Mouse (Mus musculus) liver, postnatal 0 days (tissue): Measurements from ENCODE around the gene Gzmb. TPM values are rescaled to one million over a fixed set of nuclear protein-coding genes. Genes with fewer than 3 reads are reported as not detected.
"Not testable (repeated sequence)": the region's sequence is repeated elsewhere in the genome, so short reads cannot be mapped to it uniquely, and the experiment has no call there.

ENCODE experiments used
- ATAC-seq: fragments of 200-750 bp; cut with Nextera tagmentation; 2 replicates; pipeline ENCODE4 v1.8.0; 2017; ENCODE audit warnings: mild to moderate bottlenecking, moderate library complexity
- DNase-seq: peaks from one replicate; pipeline ENCODE4 v3.0.0-alpha.2; 2016
- H3K27ac ChIP-seq: fragments of 300-500 bp; sonication (generic); 2 replicates; pipeline ENCODE4 v1.5.1; 2014; ENCODE audit warnings: antibody characterized with exemption, moderate library complexity, mild to moderate bottlenecking, low read depth
- H3K27me3 ChIP-seq: fragments of 300-500 bp; sonication (generic); 2 replicates; pipeline ENCODE4 v1.6.1; 2014; ENCODE audit warnings: low read length, control low read depth, mixed read lengths; ENCODE audit not compliant: insufficient read depth
- H3K36me3 ChIP-seq: fragments of 300-500 bp; sonication (generic); replicated peaks from 2 replicates; pipeline ENCODE4 v1.6.1; 2014; ENCODE audit warnings: mild to moderate bottlenecking, control low read depth, low read length, moderate library complexity, mixed read lengths; ENCODE audit not compliant: insufficient read depth
- H3K4me1 ChIP-seq: fragments of 300-500 bp; sonication (generic); 2 replicates; pipeline ENCODE4 v1.6.1; 2014; ENCODE audit warnings: antibody characterized with exemption, mild to moderate bottlenecking, control low read depth; ENCODE audit not compliant: insufficient read depth
- H3K4me2 ChIP-seq: fragments of 300-500 bp; sonication (generic); 2 replicates; pipeline ENCODE4 v1.6.1; 2014; ENCODE audit warnings: low read depth, mild to moderate bottlenecking, low read length, moderate library complexity, mixed read lengths
- H3K4me3 ChIP-seq: fragments of 300-500 bp; sonication (generic); 2 replicates; pipeline ENCODE4 v1.5.1; 2014; ENCODE audit warnings: low read depth, low read length
- H3K9ac ChIP-seq: fragments of 300-500 bp; sonication (generic); replicated peaks from 2 replicates; pipeline ENCODE4 v1.6.1; 2014; ENCODE audit warnings: mild to moderate bottlenecking, moderate library complexity
- H3K9me3 ChIP-seq: fragments of 300-500 bp; sonication (generic); 2 replicates; pipeline ENCODE4 v1.6.1; 2016; ENCODE audit warnings: mild to moderate bottlenecking, control low read depth, low read length, mixed read lengths
- CTCF ChIP-seq: sonication (generic); IDR thresholded peaks from 2 replicates; pipeline ENCODE4 v1.5.1; 2016; ENCODE audit warnings: antibody characterized with exemption, low read depth
- EP300 ChIP-seq: IDR thresholded peaks from 2 replicates; pipeline ENCODE4 v1.6.1; 2016; ENCODE audit warnings: antibody characterized with exemption, low read depth, mild to moderate bottlenecking
- WGBS: fragments of 180-500 bp; shearing (Covaris S2); extraction: QIAGEN DNeasy Blood & Tissue Kit; methylation state at CpG from one replicate; pipeline ENCODE4 v1.1.7; 2014; ENCODE audit not compliant: insufficient replicate concordance; 5-methylcytosine and 5-hydroxymethylcytosine counted together
- polyA plus RNA-seq: library from polyadenylated mRNA; unstranded; fragments of >200 nt; fragmentation: Nextera tagmentation; extraction: Ambion mirVana; gene quantifications from 2 replicates; pipeline ENCODE4 v1.2.1, GENCODE M21; 2015

Gzmb gene
- polyA plus RNA-seq, 1 experiment from 2014 or later = 7.2 TPM

GRCm38 (mm10) chr14:56281090-56281489, 19.0 kb upstream of the Gzmb start:
- DNase-seq (no peak), ATAC-seq (no peak)
- TF ChIP-seq CTCF (no peak), EP300 (no peak)
- no peak overlapping the region for H3K27ac ChIP-seq
- H3K9ac ChIP-seq = no peak overlapping the region
- H3K27me3 ChIP-seq = no peaks in the 10 kb centered on the region
- no peaks in the 10 kb centered on the region for H3K36me3 ChIP-seq
- H3K4me1 ChIP-seq = no peaks in the 10 kb centered on the region
- no peaks in the 10 kb centered on the region for H3K9me3 ChIP-seq
- WGBS = 56% methylated on average over 5 of the region's 5 CpGs
- H3K4me3 ChIP-seq = no peak overlapping the region
- no peak overlapping the region for H3K4me2 ChIP-seq

- DNase-seq, H3K27me3 ChIP-seq, H3K9ac ChIP-seq, ATAC-seq, H3K36me3 ChIP-seq, H3K27ac ChIP-seq, H3K4me2 ChIP-seq, H3K4me3 ChIP-seq, H3K9me3 ChIP-seq, H3K4me1 ChIP-seq: not testable (repeated sequence)
- 40% methylated on average over 7 of the region's 7 CpGs for WGBS
Observed at GRCm38 (mm10) chr14:56278691-56279090, 16.6 kb upstream of the Gzmb start.

GRCm38 (mm10) chr14:56276096-56276495, 14.0 kb upstream of the Gzmb start:
- H3K4me3 ChIP-seq, H3K36me3 ChIP-seq: not testable (repeated sequence)
- 65% methylated on average over 7 of the region's 7 CpGs for WGBS

GRCm38 (mm10) chr14:56266109-56266508, 4.0 kb upstream of the Gzmb start:
- Histone ChIP-seq H3K4me3 (no peak overlapping the region), H3K9ac (no peak overlapping the region), H3K36me3 (no peaks in the 10 kb centered on the region), H3K4me1 (no peaks in the 10 kb centered on the region), H3K27me3 (no peaks in the 10 kb centered on the region), H3K4me2 (no peak overlapping the region), H3K27ac (no peak overlapping the region), H3K9me3 (no peaks in the 10 kb centered on the region)
- TF ChIP-seq EP300 (no peak; the same call in 1 of the 2 replicates), CTCF (no peak)
- 34% methylated on average over 1 of the region's 1 CpGs for WGBS
- DNase-seq (no peak), ATAC-seq (no peak)

More at GRCm38 (mm10) chr14:56276096-56276495, 14.0 kb upstream of the Gzmb start:
- H3K27me3 ChIP-seq, H3K9me3 ChIP-seq, ATAC-seq, H3K4me1 ChIP-seq, DNase-seq, H3K4me2 ChIP-seq, H3K9ac ChIP-seq, H3K27ac ChIP-seq: not testable (repeated sequence)

GRCm38 (mm10) chr14:56240409-56240808, 21.7 kb downstream of the Gzmb start:
- TF ChIP-seq CTCF (no peak), EP300 (no peak)
- no peak overlapping the region for H3K9ac ChIP-seq
- DNase-seq (no peak), ATAC-seq (no peak)
- H3K4me2 ChIP-seq = no peak overlapping the region
- no peaks in the 10 kb centered on the region for H3K27me3 ChIP-seq
- H3K9me3 ChIP-seq = no peaks in the 10 kb centered on the region
- no peak overlapping the region for H3K27ac ChIP-seq
- no peaks in the 10 kb centered on the region for H3K4me1 ChIP-seq
- H3K36me3 ChIP-seq = no peaks in the 10 kb centered on the region
- H3K4me3 ChIP-seq = no peak overlapping the region

- no peak for DNase-seq
- H3K4me2 ChIP-seq = no peak within 1 kb of the TSS
- no peaks in the 10 kb centered on the region for H3K9me3 ChIP-seq
- H3K27me3 ChIP-seq = no peaks in the 10 kb centered on the region
- no peaks in the 10 kb centered on the region for H3K4me1 ChIP-seq
- no peak for ATAC-seq
- no peak within 1 kb of the TSS for H3K27ac ChIP-seq
- WGBS = 38% methylated on average over 2 of the region's 2 CpGs
- H3K9ac ChIP-seq = no peak within 1 kb of the TSS
- TF ChIP-seq CTCF (no peak), EP300 (no peak)
- H3K4me3 ChIP-seq = no peak within 1 kb of the TSS
- no peaks in the 10 kb centered on the region for H3K36me3 ChIP-seq
Observed at GRCm38 (mm10) chr14:56234556-56234955, 27.5 kb downstream of the Gzmb start, which contains the start of gene Gzmc. Gene Gzmc (minus strand): TSS chr14:56234656.

- H3K27me3 ChIP-seq = no peaks in the 10 kb centered on the region
- H3K36me3 ChIP-seq = no peaks in the 10 kb centered on the region
- no peak within 1 kb of the TSS for H3K4me2 ChIP-seq
- WGBS = 81% methylated on average over 4 of the region's 4 CpGs
- no peaks in the 10 kb centered on the region for H3K9me3 ChIP-seq
- no peak for ATAC-seq
- DNase-seq = no peak
- no peak within 1 kb of the TSS for H3K4me3 ChIP-seq
- H3K4me1 ChIP-seq = no peaks in the 10 kb centered on the region
- no peak within 1 kb of the TSS for H3K9ac ChIP-seq
- H3K27ac ChIP-seq = no peak within 1 kb of the TSS
- no peak for TF ChIP-seq CTCF
- no peak for TF ChIP-seq EP300
Observed at GRCm38 (mm10) chr14:56211317-56211716, 50.7 kb downstream of the Gzmb start, which contains the start of gene Gzmf. Gene Gzmf (minus strand): TSS chr14:56211417.

Other genes with a start within 250 kb of the Gzmb start
- gene Mcpt1, start 244.3 kb downstream of the Gzmb start, polyA plus RNA-seq = not detected in 2 replicates
- not detected in 2 replicates for gene Mcpt9, start 231.8 kb downstream of the Gzmb start, polyA plus RNA-seq
- gene Mcpt2, start 220.2 kb downstream of the Gzmb start, polyA plus RNA-seq = 0.23 and 0.27 TPM in 2 replicates
- gene Mcpt4, start 199.9 kb downstream of the Gzmb start, polyA plus RNA-seq = 0.26 and 0.51 TPM in 2 replicates
- gene Mcpt8, start 177.0 kb downstream of the Gzmb start, polyA plus RNA-seq = 13.3 and 19.0 TPM in 2 replicates
- 38.6 and 41.3 TPM in 2 replicates for gene Ctsg, start 159.7 kb downstream of the Gzmb start, polyA plus RNA-seq
- not detected in 2 replicates for gene Gzme, start 141.6 kb downstream of the Gzmb start, polyA plus RNA-seq
- not detected in 2 replicates for gene Gzmd, start 129.7 kb downstream of the Gzmb start, polyA plus RNA-seq
- not detected in 2 replicates for gene Gzmg, start 102.7 kb downstream of the Gzmb start, polyA plus RNA-seq
- not detected in 2 replicates for gene Gzmn, start 87.7 kb downstream of the Gzmb start, polyA plus RNA-seq
- gene Gzmf, start 50.8 kb downstream of the Gzmb start, polyA plus RNA-seq = not detected in 2 replicates
- gene Gzmc, start 27.6 kb downstream of the Gzmb start, polyA plus RNA-seq = 0.17 and 0.25 TPM in 2 replicates
- not detected in 2 replicates for gene Atp12a, start 102.8 kb upstream of the Gzmb start, polyA plus RNA-seq
- gene Rnf17, start 140.3 kb upstream of the Gzmb start, polyA plus RNA-seq = 0.40 and 0.70 TPM in 2 replicates